Mouse (Mus musculus) intestine, embryonic 14.5 days (tissue): Measurements from ENCODE around the gene Trip12. TPM values are rescaled to one million over a fixed set of nuclear protein-coding genes. Genes with fewer than 3 reads are reported as not detected.

Source experiments
- ATAC-seq: fragments of 200-750 bp; cut with Nextera tagmentation; replicated peaks from 2 replicates; pipeline ENCODE4 v1.8.0; 2017; ENCODE audit warnings: low read depth, moderate number of reproducible peaks, moderate TSS enrichment, moderate library complexity; ENCODE audit not compliant: low FRiP score, low TSS enrichment
- DNase-seq: peaks from one replicate; pipeline ENCODE4 v3.0.0-alpha.2; 2018; ENCODE audit warnings: low spot score
- H3K27ac ChIP-seq: fragments of 300-500 bp; sonication (generic); 2 replicates; pipeline ENCODE4 v1.5.1; 2014; ENCODE audit warnings: low read depth, mild to moderate bottlenecking, control low read depth
- H3K27me3 ChIP-seq: fragments of 300-500 bp; sonication (generic); replicated peaks from 2 replicates; pipeline ENCODE4 v1.6.1; 2014; ENCODE audit warnings: low read length, control low read depth; ENCODE audit not compliant: control insufficient read depth, insufficient read depth
- H3K36me3 ChIP-seq: fragments of 300-500 bp; sonication (generic); 2 replicates; pipeline ENCODE4 v1.6.1; 2014; ENCODE audit warnings: low read length, control low read depth; ENCODE audit not compliant: control insufficient read depth, insufficient read depth
- H3K4me1 ChIP-seq: fragments of 300-500 bp; sonication (generic); replicated peaks from 2 replicates; pipeline ENCODE4 v1.6.1; 2014; ENCODE audit warnings: low read length, control low read depth, mixed read lengths; ENCODE audit not compliant: control insufficient read depth, insufficient read depth
- H3K4me2 ChIP-seq: fragments of 300-500 bp; sonication (generic); 2 replicates; pipeline ENCODE4 v1.6.1; 2014; ENCODE audit warnings: low read length
- H3K4me3 ChIP-seq: fragments of 300-500 bp; sonication (generic); 2 replicates; pipeline ENCODE4 v1.5.1; 2014; ENCODE audit warnings: low read depth, low read length, control low read depth, mixed read lengths
- H3K9ac ChIP-seq: fragments of 300-500 bp; sonication (generic); 2 replicates; pipeline ENCODE4 v1.6.1; 2014; ENCODE audit warnings: mild to moderate bottlenecking, low read length
- H3K9me3 ChIP-seq: fragments of 300-500 bp; sonication (generic); 2 replicates; pipeline ENCODE4 v1.6.1; 2016; ENCODE audit warnings: low read length, control low read depth; ENCODE audit not compliant: control insufficient read depth
- WGBS: fragments of 180-500 bp; shearing (Covaris S2); extraction: QIAGEN DNeasy Blood & Tissue Kit; methylation state at CpG from one replicate; pipeline ENCODE4 v1.1.7; 2014; 5-methylcytosine and 5-hydroxymethylcytosine counted together
- polyA plus RNA-seq: library from polyadenylated mRNA; unstranded; fragments of >200 nt; fragmentation: Nextera tagmentation; extraction: Ambion mirVana; gene quantifications from 2 replicates; pipeline ENCODE4 v1.2.1, GENCODE M21; 2014

Gene Trip12
- polyA plus RNA-seq, 1 experiment from 2014 or later, result 73.0 TPM

- Histone ChIP-seq H3K4me2 (no peak overlapping the region), H3K4me1 (no peaks in the 10 kb centered on the region), H3K9ac (no peak overlapping the region), H3K27ac (no peak overlapping the region), H3K27me3 (no peaks in the 10 kb centered on the region), H3K36me3 (no peaks in the 10 kb centered on the region), H3K4me3 (no peak overlapping the region), H3K9me3 (peaks cover 3% of the 10 kb centered on the region; the same call in 1 of the 2 replicates)
- WGBS, result 73% methylated on average over 11 of the region's 11 CpGs
- no peak for ATAC-seq
- DNase-seq, result no peak
These were observed 41.1 kb upstream of the Trip12 start for GRCm38 (mm10) chr1:84881248-84882065.

- no peak overlapping the region for H3K9ac ChIP-seq
- no peak overlapping the region for H3K4me3 ChIP-seq
- H3K4me2 ChIP-seq, result no peak overlapping the region
- H3K36me3 ChIP-seq, result no peaks in the 10 kb centered on the region
- ATAC-seq (no peak), DNase-seq (no peak)
- H3K4me1 ChIP-seq, result no peaks in the 10 kb centered on the region
- H3K9me3 ChIP-seq, result peaks cover 3% of the 10 kb centered on the region; the same call in 1 of the 2 replicates
- no peak overlapping the region for H3K27ac ChIP-seq
- 90% methylated on average over 8 of the region's 8 CpGs for WGBS
- no peaks in the 10 kb centered on the region for H3K27me3 ChIP-seq
These were observed 39.3 kb upstream of the Trip12 start for GRCm38 (mm10) chr1:84879571-84880120.

- H3K4me2 ChIP-seq, result no peak overlapping the region
- H3K27ac ChIP-seq, result no peak overlapping the region
- DNase-seq (no peak), ATAC-seq (no peak)
- peaks cover 3% of the 10 kb centered on the region; the same call in 1 of the 2 replicates for H3K9me3 ChIP-seq
- H3K4me3 ChIP-seq, result no peak overlapping the region
- no peak overlapping the region for H3K9ac ChIP-seq
- no peaks in the 10 kb centered on the region for H3K36me3 ChIP-seq
- no peaks in the 10 kb centered on the region for H3K27me3 ChIP-seq
- no peaks in the 10 kb centered on the region for H3K4me1 ChIP-seq
- WGBS, result 79% methylated on average over 2 of the region's 2 CpGs
These were observed 37.3 kb upstream of the Trip12 start for GRCm38 (mm10) chr1:84877590-84877989.

- H3K4me1 ChIP-seq, result no peaks in the 10 kb centered on the region
- 69% methylated on average over 4 of the region's 4 CpGs for WGBS
- H3K27me3 ChIP-seq, result no peaks in the 10 kb centered on the region
- H3K4me2 ChIP-seq, result no peak overlapping the region
- H3K27ac ChIP-seq, result no peak overlapping the region
- H3K9me3 ChIP-seq, result no peaks in the 10 kb centered on the region
- no peak for DNase-seq
- H3K4me3 ChIP-seq, result no peak overlapping the region
- H3K9ac ChIP-seq, result no peak overlapping the region
- H3K36me3 ChIP-seq, result no peaks in the 10 kb centered on the region
- ATAC-seq, result no peak
These were observed 32.6 kb upstream of the Trip12 start for GRCm38 (mm10) chr1:84872939-84873338.

- Histone ChIP-seq H3K9ac (no peak overlapping the region), H3K27me3 (no peaks in the 10 kb centered on the region), H3K4me3 (no peak overlapping the region), H3K36me3 (no peaks in the 10 kb centered on the region), H3K4me2 (no peak overlapping the region), H3K4me1 (no peaks in the 10 kb centered on the region), H3K27ac (no peak overlapping the region), H3K9me3 (no peaks in the 10 kb centered on the region)
- ATAC-seq, result no peak
- 18% methylated on average over 3 of the region's 3 CpGs for WGBS
- DNase-seq, result no peak
These were observed 31.8 kb upstream of the Trip12 start for GRCm38 (mm10) chr1:84872105-84872504.

- 71% methylated on average over 5 of the region's 6 CpGs for whole genome bisulfite sequencing
- no peak for ATAC-seq
These were observed 30.8 kb upstream of the Trip12 start for GRCm38 (mm10) chr1:84871131-84871530.

DNA sequence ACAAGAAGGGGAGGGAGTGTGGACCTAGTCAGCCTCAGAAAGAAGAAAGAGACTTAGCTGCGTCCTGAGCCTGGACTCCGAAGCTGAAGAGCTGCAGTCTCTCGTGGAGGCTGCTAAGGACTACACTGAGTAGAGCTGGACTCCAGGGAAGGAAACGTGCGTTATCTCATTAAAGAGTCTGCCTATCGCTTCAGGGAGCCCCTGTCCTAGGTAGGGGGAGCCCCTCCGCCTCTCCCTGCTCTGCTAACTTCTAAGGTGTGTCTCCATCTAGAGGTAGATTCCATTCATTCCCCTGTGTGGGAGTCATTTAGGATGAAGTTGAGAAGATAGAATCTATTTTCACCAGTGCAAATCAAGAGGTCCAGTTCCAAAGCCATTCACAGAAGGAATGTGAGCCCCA is 29.2 kb upstream of the Trip12 start:
- 0 out of 2 replicates have a peak, but pooled peaks have one; percentile 18 for ATAC-seq
- WGBS, result 41% methylated on average over 7 of the region's 7 CpGs
- H3K27ac ChIP-seq, result no peak overlapping the region

More at GRCm38 (mm10) chr1:84871131-84871530, 30.8 kb upstream of the Trip12 start:
- Histone ChIP-seq H3K36me3 (no peaks in the 10 kb centered on the region), H3K27me3 (no peaks in the 10 kb centered on the region), H3K4me2 (no peak overlapping the region), H3K4me3 (no peak overlapping the region), H3K27ac (no peak overlapping the region), H3K9ac (no peak overlapping the region), H3K9me3 (no peaks in the 10 kb centered on the region), H3K4me1 (no peaks in the 10 kb centered on the region)
- DNase-seq, result no peak

GRCm38 (mm10) chr1:84868841-84869240 is 28.5 kb upstream of the Trip12 start:
- no peaks in the 10 kb centered on the region for H3K27me3 ChIP-seq
- H3K4me1 ChIP-seq, result 0 out of 2 replicates have a peak, but pooled peaks cover 2% of the 10 kb centered on the region
- no peak overlapping the region for H3K9ac ChIP-seq
- no peaks in the 10 kb centered on the region for H3K36me3 ChIP-seq
- DNase-seq (no peak), ATAC-seq (no peak)
- H3K4me2 ChIP-seq, result no peak overlapping the region
- H3K27ac ChIP-seq, result no peak overlapping the region
- H3K4me3 ChIP-seq, result no peak overlapping the region
- WGBS, result 70% methylated on average over 4 of the region's 4 CpGs
- no peaks in the 10 kb centered on the region for H3K9me3 ChIP-seq

More for the DNA sequence above, 29.2 kb upstream of the Trip12 start:
- H3K27me3 ChIP-seq, result no peaks in the 10 kb centered on the region
- H3K9ac ChIP-seq, result no peak overlapping the region
- H3K4me1 ChIP-seq, result 0 out of 2 replicates have a peak, but pooled peaks cover 2% of the 10 kb centered on the region
- no peaks in the 10 kb centered on the region for H3K36me3 ChIP-seq
- no peak for DNase-seq
- no peaks in the 10 kb centered on the region for H3K9me3 ChIP-seq
- no peak overlapping the region for H3K4me3 ChIP-seq
- no peak overlapping the region for H3K4me2 ChIP-seq
